Comparison of ENCODE assay signal across 8 mouse cellular contexts in the genomic region with DNA sequence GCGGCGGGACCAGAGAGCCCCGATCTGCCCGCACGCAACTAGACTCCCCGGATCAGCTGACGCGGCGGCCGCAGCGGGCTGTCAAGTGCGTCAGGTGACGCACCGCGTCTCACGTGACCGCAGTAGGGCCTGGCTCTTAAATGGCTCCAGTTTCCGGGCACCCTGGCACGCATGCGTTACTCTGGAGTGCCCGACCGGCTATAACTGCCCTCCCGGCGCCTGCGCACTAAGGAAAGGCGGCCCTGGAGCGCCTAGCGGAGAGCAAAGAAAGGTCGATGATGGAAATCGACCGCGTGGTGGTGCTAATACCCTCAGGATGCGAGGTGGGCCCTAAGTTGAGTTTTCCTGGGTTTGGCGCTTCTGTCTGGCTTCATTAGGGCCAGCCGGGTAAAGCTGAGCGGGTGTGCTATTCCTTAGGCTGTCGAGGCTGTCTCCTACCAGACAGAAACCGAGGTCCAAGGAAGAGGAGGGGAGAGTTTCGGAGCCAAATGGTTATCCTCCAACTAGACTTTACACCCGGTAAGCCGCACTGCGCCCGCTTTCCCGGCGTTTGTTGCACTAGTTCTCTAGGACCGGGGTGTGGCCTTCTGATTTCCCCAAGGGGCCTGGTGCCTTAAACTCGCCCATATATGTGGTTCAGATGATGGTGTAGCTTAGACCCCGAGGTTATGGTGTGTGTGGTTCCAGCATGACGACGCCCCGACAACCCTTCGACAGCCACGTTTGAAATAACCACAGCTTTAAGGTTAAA. TPM values are rescaled to one million over a fixed set of nuclear protein-coding genes. Genes with fewer than 3 reads are reported as not detected.
DNase-seq lines count a peak whose midpoint lies in the region; ATAC-seq and TF ChIP-seq lines count a peak whose summit lies in the region.

A gene (minus strand): TSS at position 96 of the 751 bp plus-strand sequence.

- TF ChIP-seq CTCF in cortical plate, adult 2 months (IDR thresholded peaks at IDR 0.05; ENCODE audit: extremely low read depth, insufficient read depth, low read length): peak; percentile 80

- peaks cover 7% of the 10 kb centered on the region; the same call in 1 of the 2 replicates for H3K4me1 ChIP-seq in cortical plate, adult 2 months (ENCODE audit: control insufficient read depth, insufficient read depth, low read length)
- peaks cover 66% of the 10 kb centered on the region for H3K4me1 ChIP-seq in megakaryocyte, embryonic 14.5 days

- TF ChIP-seq POLR2A in cortical plate, adult 2 months (IDR thresholded peaks at IDR 0.05; ENCODE audit: extremely low read depth, insufficient read depth, low read length): no peak; the same call in 1 of the 2 replicates

- peak within 1 kb of the TSS; percentile 32 for H3K27ac ChIP-seq in cortical plate, adult 2 months (ENCODE audit: insufficient read depth, low read length)

- ATAC-seq in activated CD4-positive, CD25-positive, alpha-beta regulatory T cell, adult 4 months: peak; percentile 89

- H3K36me3 ChIP-seq in megakaryocyte, embryonic 14.5 days (replicated peaks; ENCODE audit: low read length): peaks cover 22% of the 10 kb centered on the region

- no peaks in the 10 kb centered on the region for H3K27me3 ChIP-seq in megakaryocyte, embryonic 14.5 days (replicated peaks)

- no peaks in the 10 kb centered on the region for H3K9me3 ChIP-seq in megakaryocyte, embryonic 14.5 days

- DNase-seq in gastrocnemius, adult 8-10 months (ENCODE audit: low spot score in 2 of 2): peak; percentile 99 to 100
- peak; percentile 98 for DNase-seq in hindlimb bud, embryonic 11.5 days (ENCODE audit: extremely low spot score, low read depth, low spot score)
- DNase-seq in left cerebral cortex, adult 8-10 months (ENCODE audit: low spot score in 2 of 2): peak; percentile 96 to 100
- peak; percentile 100 for DNase-seq in right cerebral cortex, postnatal 10 days (ENCODE audit: low spot score in 2 of 2)
- DNase-seq in urinary bladder, postnatal 25 days (ENCODE audit: low spot score): peak; percentile 97

- peak within 1 kb of the TSS; percentile 77 for H3K4me3 ChIP-seq in cortical plate, adult 2 months (ENCODE audit: insufficient read depth, low read length)
- H3K4me3 ChIP-seq in megakaryocyte, embryonic 14.5 days (replicated peaks): peak within 1 kb of the TSS; percentile 97

RNA-seq across cellular contexts. Expression of the gene that starts here (rescaled TPM):
- 10 to 100 TPM; 40.7 to 42.8 TPM for polyA plus RNA-seq in activated CD4-positive, CD25-positive, alpha-beta regulatory T cell, adult 4 months (2017; shearing (Covaris generic))
- polyA plus RNA-seq in cortical plate, adult 2 months (2012; rRNA removed): 359 and 361 TPM in 2 replicates
- total RNA-seq in gastrocnemius, adult 8-10 months (2022): 10 to 100 TPM; 42.2 to 45.3 (median 44.1) TPM
- total RNA-seq in left cerebral cortex, adult 8-10 months (2022): 100 to 1,000 TPM; 297 to 314 (median 303) TPM
- polyA plus RNA-seq in megakaryocyte, embryonic 14.5 days (2012; ENCODE audit: insufficient read depth, low replicate concordance): 19.8 and 57.3 TPM in 2 replicates

Comparison
In these comparisons a context has a peak if more than half of its experiments do, and no peak if none do; other contexts are left out.
1. Peak in every context shown above with its lines: DNase-seq, ATAC-seq, H3K4me3 ChIP-seq and H3K27ac ChIP-seq.
2. RNA of the gene that starts here (total RNA-seq): 297 to 314 TPM in left cerebral cortex, adult 8-10 months; 42.2 to 45.3 TPM in gastrocnemius, adult 8-10 months; every median in the first group is over 4 times any median in the second.